Mouse (Mus musculus): ENCODE measurements at regions not wholly inside any gene's neighbourhood (a gene's known extent, or its start where the extent isn't known, plus 50 kb on each side); places are given as distances from the start of the nearest gene placed in this dataset.

DNA sequence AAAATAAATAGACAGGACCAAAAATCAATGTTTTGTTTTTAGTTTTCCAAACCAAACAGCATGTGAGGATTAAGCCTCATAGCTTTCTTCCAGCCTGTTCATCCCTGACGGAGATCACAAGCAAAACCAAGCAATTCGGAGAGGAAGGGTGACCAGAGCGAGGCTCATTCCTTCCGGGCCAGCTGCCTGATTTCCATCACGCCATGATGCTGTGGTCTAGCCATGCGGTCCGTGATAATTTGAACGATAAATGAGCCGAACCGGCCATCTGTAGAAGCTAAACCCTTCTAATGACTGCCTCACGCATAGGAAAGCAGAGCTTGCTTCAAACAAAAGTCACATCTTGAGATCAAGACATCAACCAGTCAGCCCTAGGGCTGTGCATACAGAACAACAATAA, 270.4 kb downstream of the Tns1 start:
- Histone ChIP-seq H3K9ac (ENCODE audit: insufficient read depth, low read depth) (no peak overlapping the region), H3K4me2 (ENCODE audit: insufficient read depth, low read depth, poor library complexity, severe bottlenecking) (no peak overlapping the region), H3K36me3 (replicated peaks in 1 of 2; ENCODE audit: control insufficient read depth in 1 of 2, insufficient read depth in 1 of 2, low read length in 1 of 2) (no peaks in the 10 kb centered on the region), H3K4me3 (replicated peaks in 1 of 3; ENCODE audit: low read depth in 2 of 3, low read length in 2 of 3, poor library complexity in 1 of 3) (no peak overlapping the region), H3K79me2 (replicated peaks; ENCODE audit: control insufficient read depth, extremely low read depth, insufficient read depth, poor library complexity, severe bottlenecking) (no peaks in the 10 kb centered on the region), H3K27ac (ENCODE audit: insufficient read depth, low read depth) (no peak overlapping the region), H3K4me1 (ENCODE audit: control insufficient read depth in 1 of 2, insufficient read depth in 2 of 2) (no peaks in the 10 kb centered on the region), H3K9me3 (replicated peaks; ENCODE audit: low read length) (no peaks in the 10 kb centered on the region), H3K27me3 (replicated peaks) (peaks cover 78% of the 10 kb centered on the region)
- in situ Hi-C loops (cut with MboI; ENCODE audit: low pct_ligation_motif_present, low pct_unique_long_range_greater_than_20kb, low sequenced_read_pairs): loop anchor here (10.0 kb wide), 1 partner anchor 979 kb away; the partner anchor contains the start of gene Igfbp5
- no peak for DNase-seq (ENCODE audit: extremely low read depth)
- TF ChIP-seq MAZ (IDR thresholded peaks at IDR 0.05; ENCODE audit: low read depth, low read length): no peak
- no peak for TF ChIP-seq CHD2 (IDR thresholded peaks at IDR 0.05; ENCODE audit: low read length)
- TF ChIP-seq ZKSCAN1 (IDR thresholded peaks at IDR 0.05; ENCODE audit: borderline replicate concordance, low read depth, low read length): no peak
- TF ChIP-seq ELF1 (IDR thresholded peaks at IDR 0.05; ENCODE audit: low read depth, low read length): no peak
- no peak for TF ChIP-seq UBTF (IDR thresholded peaks at IDR 0.05; ENCODE audit: low read depth, low read length)
- no peak for TF ChIP-seq RAD21 (IDR thresholded peaks at IDR 0.05; ENCODE audit: low read depth, low read length)
- no peak for TF ChIP-seq USF1 (IDR thresholded peaks at IDR 0.05; ENCODE audit: low read depth, low read length)
- TF ChIP-seq ETS1 (conservative IDR thresholded peaks at IDR 0.05; ENCODE audit: low read depth, low read length): no peak
- TF ChIP-seq POLR2AphosphoS2 (IDR thresholded peaks at IDR 0.05; ENCODE audit: low read depth, low read length): no peak
- TF ChIP-seq BHLHE40 (IDR thresholded peaks at IDR 0.05; ENCODE audit: low read depth, low read length): no peak
- TF ChIP-seq ZNF384 (IDR thresholded peaks at IDR 0.05; ENCODE audit: low read depth, low read length): no peak
- TF ChIP-seq TCF12 (IDR thresholded peaks at IDR 0.05; ENCODE audit: low read depth, low read length): no peak
- no peak for TF ChIP-seq MAFK (IDR thresholded peaks at IDR 0.05; ENCODE audit: insufficient replicate concordance, low read length)
- TF ChIP-seq MYC (IDR thresholded peaks at IDR 0.05; ENCODE audit: low read depth, low read length): no peak
- TF ChIP-seq USF2 (conservative IDR thresholded peaks at IDR 0.05; ENCODE audit: low read depth, low read length): no peak
- TF ChIP-seq POLR2A (IDR thresholded peaks at IDR 0.05; ENCODE audit: low read depth, low read length): no peak
- TF ChIP-seq NELFE (IDR thresholded peaks at IDR 0.05; ENCODE audit: low read depth, low read length): no peak
- dilution Hi-C loops (cut with MboI; ENCODE audit: extremely low pct_ligation_motif_present, extremely low pct_unique_long_range_greater_than_20kb, low sequenced_read_pairs): no loop called here

DNA sequence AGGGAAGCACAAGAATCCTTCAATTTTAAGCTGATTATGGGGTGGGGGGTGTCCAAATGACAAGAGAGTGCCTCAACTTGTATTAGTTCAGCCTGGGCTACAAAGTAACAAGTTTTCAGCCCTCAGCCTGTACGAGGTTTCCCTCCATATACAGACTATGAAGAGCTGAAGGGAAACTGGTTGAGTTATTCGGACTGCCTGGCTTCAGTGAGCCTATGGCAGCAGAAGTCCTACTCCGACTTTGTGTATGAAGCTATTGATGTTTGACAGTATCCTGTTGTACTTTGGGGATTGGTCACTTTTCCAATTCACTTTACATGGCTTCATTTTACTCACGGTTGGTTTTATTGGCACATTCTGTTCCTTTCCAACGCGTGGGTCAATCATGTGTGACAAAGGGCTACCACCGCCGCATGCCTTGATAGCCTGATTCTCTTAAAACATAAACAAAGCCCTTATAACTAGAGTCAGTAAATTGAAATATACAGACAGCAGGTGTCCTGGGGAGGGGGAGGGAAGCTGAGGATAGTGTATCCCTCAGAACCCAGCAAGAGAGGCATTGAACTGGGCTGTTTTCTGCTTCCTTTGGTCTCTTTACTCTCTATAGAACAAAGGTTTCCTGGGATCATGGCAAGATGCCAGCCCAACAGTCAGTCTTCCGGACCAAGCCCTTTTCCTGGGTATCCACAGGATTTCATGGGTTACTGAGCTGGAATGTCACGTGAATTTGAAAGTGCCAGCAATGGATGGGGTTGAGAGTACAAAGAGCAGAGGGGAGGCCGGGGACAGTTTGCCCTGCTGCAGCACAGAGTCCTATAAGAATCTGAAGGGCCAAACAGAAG, 273.9 kb downstream of the Tns1 start:
- Histone ChIP-seq H3K27ac (ENCODE audit: insufficient read depth, low read depth) (no peak overlapping the region), H3K4me1 (ENCODE audit: control insufficient read depth in 1 of 2, insufficient read depth in 2 of 2) (no peaks in the 10 kb centered on the region), H3K36me3 (replicated peaks in 1 of 2; ENCODE audit: control insufficient read depth in 1 of 2, insufficient read depth in 1 of 2, low read length in 1 of 2) (no peaks in the 10 kb centered on the region), H3K9ac (ENCODE audit: insufficient read depth, low read depth) (no peak overlapping the region), H3K9me3 (replicated peaks; ENCODE audit: low read length) (no peaks in the 10 kb centered on the region), H3K27me3 (replicated peaks) (peaks cover 79% of the 10 kb centered on the region), H3K4me3 (replicated peaks in 1 of 3; ENCODE audit: low read depth in 2 of 3, low read length in 2 of 3, poor library complexity in 1 of 3) (no peak overlapping the region), H3K4me2 (ENCODE audit: insufficient read depth, low read depth, poor library complexity, severe bottlenecking) (no peak overlapping the region), H3K79me2 (replicated peaks; ENCODE audit: control insufficient read depth, extremely low read depth, insufficient read depth, poor library complexity, severe bottlenecking) (no peaks in the 10 kb centered on the region)
- in situ Hi-C loops (cut with MboI; ENCODE audit: low pct_ligation_motif_present, low pct_unique_long_range_greater_than_20kb, low sequenced_read_pairs) (loop anchor here (10.0 kb wide), 1 partner anchor 976 kb away; the partner anchor contains the start of gene Igfbp5), dilution Hi-C loops (cut with MboI; ENCODE audit: extremely low pct_ligation_motif_present, extremely low pct_unique_long_range_greater_than_20kb, low sequenced_read_pairs) (no loop called here)
- TF ChIP-seq SMC3 (IDR thresholded peaks at IDR 0.05; ENCODE audit: low read depth, low read length) (no peak), MYC (IDR thresholded peaks at IDR 0.05; ENCODE audit: low read depth, low read length) (no peak), ZKSCAN1 (IDR thresholded peaks at IDR 0.05; ENCODE audit: borderline replicate concordance, low read depth, low read length) (no peak), RCOR1 (conservative IDR thresholded peaks at IDR 0.05; ENCODE audit: low read depth, low read length) (no peak), ZMIZ1 (IDR thresholded peaks at IDR 0.05; ENCODE audit: low read depth, low read length) (no peak), NRF1 (IDR thresholded peaks at IDR 0.05; ENCODE audit: low read depth, low read length) (no peak), IRF4 (IDR thresholded peaks at IDR 0.05; ENCODE audit: low read depth, low read length) (no peak), MEF2A (IDR thresholded peaks at IDR 0.05; ENCODE audit: borderline replicate concordance, low read depth, low read length) (no peak), ETS1 (conservative IDR thresholded peaks at IDR 0.05; ENCODE audit: low read depth, low read length) (no peak), MAX (IDR thresholded peaks at IDR 0.05; ENCODE audit: low read length) (no peak), MXI1 (IDR thresholded peaks at IDR 0.05; ENCODE audit: low read depth, low read length) (no peak), TCF12 (IDR thresholded peaks at IDR 0.05; ENCODE audit: low read depth, low read length) (no peak), PAX5 (IDR thresholded peaks at IDR 0.05; ENCODE audit: low read length) (no peak), BHLHE40 (IDR thresholded peaks at IDR 0.05; ENCODE audit: low read depth, low read length) (no peak), EP300 (IDR thresholded peaks at IDR 0.05; ENCODE audit: low read length) (no peak), RAD21 (IDR thresholded peaks at IDR 0.05; ENCODE audit: low read depth, low read length) (no peak), E2F4 (IDR thresholded peaks at IDR 0.05; ENCODE audit: insufficient replicate concordance, low read depth, low read length) (no peak)
- DNase-seq (ENCODE audit: extremely low read depth): no peak
